Mouse (Mus musculus): ENCODE data around the gene Skap1.
"Not testable (repeated sequence)": the region's sequence is repeated elsewhere in the genome, so short reads cannot be mapped to it uniquely, and the experiment has no call there.

The Skap1 gene

DNA sequence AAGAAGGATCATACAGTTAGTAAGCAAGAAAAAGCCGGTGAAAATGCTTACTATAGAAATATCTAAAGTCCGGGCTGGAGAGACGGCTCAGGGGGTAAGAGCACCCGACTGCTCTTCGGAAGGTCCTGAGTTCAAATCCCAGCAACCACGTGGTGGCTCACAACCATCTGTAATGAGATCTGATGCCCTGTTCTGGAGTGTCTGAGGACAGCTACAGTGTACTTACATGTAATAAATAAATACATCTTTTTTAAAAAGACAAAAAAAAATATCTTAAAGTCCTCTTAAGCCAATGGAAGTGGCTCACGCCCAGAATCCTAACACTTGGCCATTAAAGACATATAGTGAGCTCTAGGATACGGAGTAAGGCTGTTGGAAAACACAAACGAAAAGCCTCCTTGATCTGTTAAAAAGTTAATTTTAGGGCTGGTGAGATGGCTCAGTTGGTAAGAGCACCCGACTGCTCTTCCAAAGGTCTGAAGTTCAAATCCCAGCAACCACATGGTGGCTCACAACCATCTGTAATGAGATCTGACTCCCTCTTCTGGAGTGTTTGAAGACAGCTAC lies 313.8 kb downstream of the Skap1 start:
- in situ Hi-C loops (cut with MboI, MseI), result not testable (repeated sequence)

DNA sequence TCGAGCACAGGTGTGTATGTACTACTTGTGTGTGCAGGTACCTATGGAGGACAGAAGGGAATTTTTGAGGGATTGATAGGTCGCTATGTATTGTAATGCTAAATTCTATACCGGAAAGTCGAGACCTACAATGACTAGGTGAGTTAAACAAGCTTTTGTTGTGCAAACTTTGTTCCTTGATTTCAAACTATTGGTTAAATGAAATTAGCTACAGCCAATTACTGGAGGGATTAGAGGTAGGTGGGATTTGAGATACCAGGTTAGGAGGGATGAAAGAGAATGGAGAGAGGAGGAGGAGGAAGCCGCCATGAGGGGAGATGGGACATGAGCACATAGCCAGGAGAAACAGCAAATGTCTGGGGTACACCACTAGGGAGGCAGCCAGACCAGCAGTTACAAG lies 315.9 kb downstream of the Skap1 start:
- in situ Hi-C loops (cut with MboI, MseI), result no loop called here

DNA sequence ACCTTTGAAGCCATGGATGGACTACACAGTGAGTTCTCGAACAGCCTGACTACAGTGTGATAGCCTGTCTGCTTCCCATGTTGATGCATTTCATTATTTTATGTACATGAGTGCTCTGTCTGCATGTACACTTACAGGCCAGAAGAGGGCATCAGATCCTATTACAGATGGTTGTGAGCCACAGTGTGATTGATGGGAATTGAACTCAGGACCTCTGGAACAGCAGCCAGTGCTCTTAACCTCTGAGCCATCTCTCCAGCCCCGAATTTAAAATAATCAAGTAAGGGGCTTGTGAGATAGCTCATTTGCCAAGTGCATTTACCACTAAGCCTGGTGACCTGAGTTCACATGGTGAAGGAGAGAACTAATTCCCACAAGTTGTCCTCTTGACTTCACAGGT lies 317.0 kb downstream of the Skap1 start:
- in situ Hi-C loops (cut with MboI, MseI), result no loop called here

DNA sequence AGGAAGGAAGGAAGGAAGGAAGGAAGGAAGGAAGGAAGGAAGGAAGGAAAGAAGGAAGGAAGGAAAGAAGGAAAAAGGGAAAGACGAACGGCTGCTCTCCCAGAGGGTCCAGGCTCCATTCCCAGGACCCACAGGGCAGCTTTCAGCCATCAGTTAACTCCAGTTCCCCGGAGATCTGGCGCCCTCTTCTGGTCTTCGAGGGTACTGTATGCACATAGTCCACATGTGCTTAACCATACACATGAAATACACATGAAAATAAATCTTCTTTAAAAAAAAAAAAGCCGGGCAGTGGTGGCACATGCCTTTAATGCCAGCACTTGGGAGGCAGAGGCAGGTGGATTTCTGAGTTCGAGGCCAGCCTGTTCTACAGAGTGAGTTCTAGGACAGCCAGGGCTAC lies 320.5 kb downstream of the Skap1 start:
- in situ Hi-C loops (cut with MboI, MseI), result not testable (repeated sequence)

DNA sequence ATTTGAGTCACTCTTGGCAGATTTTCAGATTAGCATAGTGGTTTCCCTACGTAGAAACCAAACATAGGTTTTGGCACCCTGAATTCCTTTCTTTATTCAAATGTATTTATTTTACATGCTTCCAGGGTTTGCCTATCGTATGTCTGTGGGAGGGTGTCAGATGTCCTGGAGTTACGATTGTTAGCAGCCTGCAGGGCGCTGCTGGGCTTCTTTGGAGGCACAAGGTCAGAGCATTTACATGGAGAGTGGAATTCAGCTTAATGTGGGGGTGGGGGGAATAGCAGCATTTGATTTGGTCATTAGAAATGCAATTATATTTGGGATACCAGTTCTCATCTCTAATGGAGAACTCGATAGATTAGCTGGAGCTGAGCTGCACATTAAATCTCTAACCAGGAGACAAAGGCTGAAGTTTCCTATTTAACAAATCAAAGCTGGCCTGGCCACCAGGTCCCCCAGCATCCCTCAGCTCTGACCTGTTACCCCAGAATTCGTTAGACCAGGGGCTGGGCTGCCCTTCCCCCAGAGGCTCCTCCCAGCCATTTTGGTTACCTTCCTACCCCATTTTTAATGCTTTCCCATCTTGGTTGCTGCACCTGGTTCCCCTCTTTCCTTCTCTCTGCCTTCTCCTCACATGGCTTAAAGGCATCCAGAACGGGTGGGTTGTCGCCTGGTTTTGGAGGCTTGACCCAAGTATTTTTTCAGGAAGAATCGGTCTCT lies 322.5 kb downstream of the Skap1 start:
- in situ Hi-C loops (cut with MboI, MseI), result no loop called here

DNA sequence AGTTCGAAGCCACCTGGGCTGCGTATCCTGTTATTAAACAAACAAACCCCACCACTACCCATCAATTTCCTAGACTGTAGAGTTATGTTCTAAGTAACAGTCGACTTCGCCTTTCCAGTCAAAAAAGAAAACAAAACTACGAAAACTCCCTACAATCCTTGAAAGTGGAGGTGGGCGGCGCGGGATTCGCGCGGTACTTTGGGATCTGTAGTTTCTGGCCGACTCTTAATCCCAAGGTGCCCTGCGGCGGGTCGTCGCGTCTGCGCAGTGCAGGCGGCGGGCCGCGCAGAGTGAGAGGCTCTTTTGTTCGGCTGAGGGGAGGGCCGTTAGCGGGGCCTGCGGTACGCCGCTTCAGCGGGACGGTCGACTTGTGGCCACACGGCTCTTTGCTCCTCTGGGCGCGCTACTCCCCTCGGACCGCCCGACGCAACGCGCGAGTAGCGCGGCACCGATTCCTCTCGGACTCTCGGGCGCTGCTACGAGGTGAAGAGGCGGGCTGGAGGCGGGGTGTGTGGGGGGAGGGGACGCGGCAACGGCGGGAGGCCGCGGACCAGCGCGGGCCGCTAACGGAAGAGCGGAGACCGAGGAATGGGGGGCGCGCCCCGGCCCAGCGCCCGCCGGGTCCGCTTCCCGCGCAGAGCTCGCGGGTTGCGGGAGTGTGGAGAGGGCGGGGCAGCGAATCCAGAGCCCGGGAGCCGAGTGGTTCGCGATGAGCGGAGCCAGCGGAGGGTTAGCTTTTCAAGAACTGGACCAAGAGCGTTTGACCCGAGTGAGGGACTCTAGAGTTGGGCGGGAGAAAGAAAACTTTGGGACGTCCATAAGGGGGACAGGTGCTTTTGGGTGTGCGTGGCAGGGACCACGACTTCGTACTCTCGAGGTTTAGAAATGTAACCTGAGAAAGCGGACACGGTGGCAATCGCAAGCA lies 324.7 kb downstream of the Skap1 start, which contains the start of gene Cbx1:
Gene Cbx1 (plus strand): TSS at position 257 of the 925 bp plus-strand sequence.
- in situ Hi-C loops (cut with MboI, MseI), result no loop called here

DNA sequence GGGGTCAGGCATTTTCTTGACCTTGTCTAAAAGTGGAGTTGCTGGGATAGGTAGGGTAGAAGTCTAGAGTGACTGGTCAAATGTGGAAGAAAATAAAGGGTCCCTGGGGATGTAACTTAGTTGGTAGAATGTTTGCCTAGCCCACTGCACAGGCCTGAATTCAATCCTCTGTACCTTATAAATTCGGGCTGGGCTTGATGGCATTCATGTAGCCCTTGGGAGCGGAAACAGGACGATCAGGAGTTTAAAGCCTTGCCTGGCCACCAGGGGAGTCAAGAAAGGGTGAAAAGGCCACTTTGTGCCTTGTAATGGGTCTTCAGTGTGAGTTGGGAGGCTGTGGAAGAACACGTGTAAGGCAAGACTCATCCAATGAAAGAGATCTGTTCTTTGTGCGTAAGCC lies 325.6 kb downstream of the Skap1 start:
- in situ Hi-C loops (cut with MboI, MseI), result no loop called here

DNA sequence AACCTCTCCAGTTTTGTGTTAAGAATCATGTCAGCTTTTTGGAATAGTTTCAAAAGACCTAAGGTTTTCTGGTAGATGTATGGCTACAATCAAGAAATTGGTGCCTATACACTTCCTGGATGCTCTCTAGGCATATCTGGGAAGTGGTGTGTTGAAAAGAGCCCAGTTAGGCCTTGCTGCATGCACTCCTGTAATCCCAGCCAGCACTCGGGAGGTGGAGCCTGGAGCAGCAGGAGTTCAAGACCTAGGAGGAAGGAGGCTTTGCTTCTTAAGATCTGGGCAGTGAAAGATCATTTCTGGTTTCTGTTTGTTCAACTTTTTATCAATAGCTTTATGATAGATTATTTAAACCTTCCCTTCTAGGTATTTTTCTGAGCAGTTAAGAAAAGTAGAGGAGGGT lies 326.3 kb downstream of the Skap1 start:
- in situ Hi-C loops (cut with MboI, MseI), result no loop called here

DNA sequence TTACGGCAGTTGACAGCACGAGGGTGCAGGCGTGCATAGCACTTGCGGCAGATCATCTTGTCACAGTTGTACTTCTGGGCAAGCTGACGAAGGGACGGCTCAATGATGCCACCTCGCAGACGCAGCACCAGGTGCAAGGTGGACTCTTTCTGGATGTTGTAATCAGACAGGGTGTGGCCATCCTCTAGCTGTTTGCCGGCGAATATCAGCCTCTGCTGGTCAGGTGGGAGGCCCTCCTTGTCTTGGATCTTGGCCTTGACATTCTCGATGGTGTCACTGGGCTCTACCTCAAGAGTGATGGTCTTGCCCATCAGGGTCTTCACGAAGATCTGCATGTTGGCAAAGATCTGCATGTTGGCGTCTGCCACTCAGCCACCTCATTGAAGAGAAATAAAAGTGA lies 331.1 kb downstream of the Skap1 start:
- in situ Hi-C loops (cut with MboI, MseI), result no loop called here

DNA sequence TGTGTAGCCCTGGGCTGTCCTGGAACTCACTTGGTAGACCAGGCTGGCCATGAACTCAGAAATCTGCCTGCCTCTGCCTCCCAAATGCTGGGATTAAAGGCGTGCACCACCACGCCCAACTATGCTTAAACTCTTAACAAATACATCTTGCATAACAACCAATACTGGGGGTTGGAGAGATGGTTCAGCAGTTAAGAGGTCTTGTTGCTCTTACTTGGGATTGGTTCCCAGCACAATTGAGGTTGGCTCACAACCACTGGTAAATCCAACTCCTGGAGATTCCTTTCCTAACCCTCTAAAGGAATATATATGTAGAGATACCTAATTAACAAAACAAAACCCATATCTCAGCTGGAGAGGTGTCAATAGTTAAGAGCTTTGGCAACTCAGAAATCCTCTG lies 331.7 kb downstream of the Skap1 start:
- in situ Hi-C loops (cut with MboI, MseI), result no loop called here

DNA sequence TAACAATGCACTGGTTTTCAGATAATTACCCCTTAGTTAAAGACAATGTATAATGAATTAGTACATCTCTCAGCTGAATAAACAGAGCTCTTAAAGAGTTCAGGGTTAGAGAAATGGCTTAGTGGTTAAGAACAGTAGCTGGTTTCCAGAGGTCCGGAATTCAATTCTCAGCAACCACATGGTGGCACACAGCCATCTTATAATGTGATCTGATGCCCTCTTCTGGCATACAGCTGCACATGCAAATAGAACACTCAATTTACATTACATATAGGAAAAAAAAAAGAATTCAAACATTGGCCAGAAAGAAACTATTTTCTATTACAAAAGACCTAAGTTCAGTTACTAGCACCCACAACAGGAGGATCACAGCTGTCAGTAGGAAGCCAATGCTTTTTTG lies 332.2 kb downstream of the Skap1 start:
- in situ Hi-C loops (cut with MboI, MseI), result no loop called here

DNA sequence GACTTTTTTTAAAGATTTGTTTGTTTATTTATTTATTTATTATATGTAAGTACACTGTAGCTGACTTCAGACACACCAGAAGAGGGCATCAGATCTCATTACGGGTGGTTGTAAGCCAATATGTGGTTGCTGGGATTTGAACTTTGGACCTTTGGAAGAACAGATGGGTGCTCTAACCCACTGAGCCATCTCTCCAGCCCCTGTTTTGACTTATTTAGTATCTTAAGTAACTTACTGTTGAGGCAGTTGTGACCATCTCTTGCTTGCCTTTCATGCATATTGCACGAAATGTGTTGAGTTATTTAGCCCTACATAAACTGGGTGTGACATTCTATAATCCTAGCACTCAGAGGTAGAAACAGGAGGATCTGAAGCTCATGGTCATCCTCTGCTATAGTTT lies 335.1 kb downstream of the Skap1 start:
- in situ Hi-C loops (cut with MboI, MseI), result no loop called here

DNA sequence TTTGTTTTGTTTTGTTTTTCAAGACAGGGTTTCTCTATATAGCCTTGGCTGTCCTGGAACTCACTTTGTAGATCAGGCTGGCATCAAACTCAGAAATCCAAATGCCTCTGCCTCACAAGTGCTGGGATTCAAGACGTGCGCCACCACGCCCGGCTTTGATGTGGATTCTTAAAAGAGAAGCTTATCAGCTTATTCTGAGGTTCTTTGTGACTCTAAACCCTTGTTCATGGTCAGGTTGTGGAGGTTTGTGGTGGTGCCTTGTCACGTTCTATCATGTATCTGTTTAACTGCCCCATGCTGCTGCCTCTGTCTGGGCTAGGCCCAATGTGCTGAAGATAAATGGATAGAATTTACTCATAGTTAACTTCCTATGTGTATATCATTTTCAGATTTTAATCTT lies 341.2 kb downstream of the Skap1 start:
- in situ Hi-C loops (cut with MboI, MseI), result no loop called here

DNA sequence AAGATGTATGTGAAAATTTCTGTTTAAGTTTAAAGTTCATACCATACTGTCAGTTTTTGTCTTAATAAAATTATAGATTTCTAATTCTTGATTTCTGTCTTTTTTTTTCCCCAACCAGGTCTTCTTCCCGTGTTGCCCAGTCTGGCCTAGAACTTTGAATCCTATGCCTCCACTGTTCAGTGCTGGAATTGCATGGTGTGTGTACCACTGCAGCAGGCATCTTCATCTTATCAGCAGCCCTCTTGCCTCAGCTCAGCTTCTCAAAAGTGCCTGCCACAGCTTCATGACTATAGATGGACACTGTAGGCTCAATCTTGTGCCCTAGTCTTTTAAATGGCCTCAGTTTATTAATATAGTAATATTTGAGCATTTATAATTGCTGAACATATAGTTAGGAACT lies 343.7 kb downstream of the Skap1 start:
- in situ Hi-C loops (cut with MboI, MseI), result no loop called here
